Mouse (Mus musculus): ENCODE measurements around the gene Nmt1. TPM values are rescaled to one million over a fixed set of nuclear protein-coding genes. Genes with fewer than 3 reads are reported as not detected.
A peak's percentile ranks its signal among the peaks of the same experiment; 100 is the strongest.

Nmt1 gene
- polyA plus RNA-seq, 1 experiment from 2014 or later: 58.4 TPM

GRCm38 (mm10) chr11:103113771-103114170 is 85.8 kb downstream of the Nmt1 start:
- H3K27me3 ChIP-seq (ENCODE audit: insufficient read depth, poor library complexity, severe bottlenecking): peaks cover 7% of the 10 kb centered on the region; the same call in 1 of the 2 replicates
- no peak for DNase-seq (ENCODE audit: low spot score)
- no peak overlapping the region for H3K27ac ChIP-seq
- no peaks in the 10 kb centered on the region for H3K9me3 ChIP-seq
- H3K4me3 ChIP-seq: no peak overlapping the region
- H3K4me1 ChIP-seq: peaks cover 45% of the 10 kb centered on the region
- H3K36me3 ChIP-seq: no peaks in the 10 kb centered on the region
- 79% methylated on average over 4 of the region's 4 CpGs for WGBS

DNA sequence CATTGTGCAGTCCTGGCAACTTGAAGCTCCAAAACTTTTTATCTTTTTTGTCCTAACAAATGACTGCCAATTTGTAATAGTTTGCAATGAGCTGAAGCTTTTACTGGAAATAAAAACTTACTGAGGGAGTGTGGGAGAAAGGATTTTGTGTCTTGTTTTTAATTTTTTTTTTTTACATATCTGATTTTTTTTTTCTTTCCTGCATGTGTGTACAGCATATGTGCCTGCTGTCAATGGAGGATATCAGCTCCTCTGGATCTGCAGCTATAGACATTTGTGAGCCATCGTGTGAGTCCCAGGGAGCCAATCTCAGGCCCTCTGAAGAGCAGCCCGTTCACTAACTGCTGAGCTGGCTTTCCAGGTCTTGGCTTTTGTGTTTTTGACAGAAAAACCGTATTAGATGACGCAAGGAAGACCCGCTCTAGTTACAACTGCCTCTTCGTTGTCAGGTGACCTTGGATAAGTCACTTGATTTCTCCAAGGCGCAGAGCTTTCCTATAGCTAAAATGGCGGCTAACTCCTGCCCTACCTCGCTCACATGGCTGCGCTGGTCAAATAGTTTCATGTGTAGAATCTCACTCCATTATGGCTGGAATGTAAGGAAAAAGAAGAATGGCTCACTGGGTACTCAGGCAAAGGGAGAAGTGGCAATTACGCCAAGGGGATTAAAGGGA is 86.4 kb downstream of the Nmt1 start:
- Histone ChIP-seq H3K27ac (peak overlapping the region; percentile 90), H3K9me3 (no peaks in the 10 kb centered on the region), H3K4me1 (peaks cover 47% of the 10 kb centered on the region), H3K27me3 (ENCODE audit: insufficient read depth, poor library complexity, severe bottlenecking) (peaks cover 7% of the 10 kb centered on the region; the same call in 1 of the 2 replicates), H3K4me3 (peak overlapping the region; percentile 69), H3K36me3 (no peaks in the 10 kb centered on the region)
- DNase-seq (ENCODE audit: low spot score): no peak
- WGBS: 86% methylated on average over 11 of the region's 11 CpGs

DNA sequence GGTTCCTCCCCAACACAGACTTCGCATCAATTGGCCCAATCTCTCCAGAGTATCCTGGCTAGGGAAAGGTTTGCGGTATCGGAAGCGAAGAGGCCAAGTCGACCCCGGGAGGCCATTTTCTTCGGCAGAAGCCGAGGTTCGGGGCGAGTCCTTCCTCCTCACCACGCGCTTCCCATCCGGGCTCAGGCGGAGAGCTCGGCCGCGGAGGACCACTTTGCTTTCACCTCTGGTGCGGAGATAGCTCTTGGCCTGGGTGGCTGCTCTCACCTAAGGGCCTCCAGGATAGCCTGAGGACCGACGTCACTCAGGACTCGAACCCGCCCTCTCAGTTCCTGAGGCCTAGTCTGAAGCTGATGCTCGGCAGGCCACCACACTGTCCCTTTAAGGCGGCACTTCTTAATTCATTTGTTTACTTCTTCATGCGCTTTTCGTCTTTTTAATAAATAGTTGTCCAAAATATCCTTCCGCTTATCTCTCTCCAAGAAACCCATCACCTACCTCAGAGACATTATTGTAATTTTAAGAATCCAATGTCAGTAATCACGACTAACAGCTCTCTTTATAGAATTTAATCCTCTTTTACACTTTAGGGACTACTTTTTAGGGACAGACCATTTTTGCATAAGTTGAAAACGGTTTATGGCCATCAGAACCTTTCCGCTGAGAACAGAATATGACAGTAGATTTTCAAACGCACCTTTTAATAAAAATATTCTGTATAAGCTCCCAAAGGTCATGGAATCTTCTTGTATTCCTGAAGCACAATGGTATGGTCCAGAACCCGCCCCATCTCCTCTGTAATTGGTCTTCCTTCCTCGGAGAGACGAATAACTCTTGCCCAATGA is 87.4 kb downstream of the Nmt1 start:
- under 1% methylated on average over 34 of the region's 34 CpGs for WGBS
- Histone ChIP-seq H3K27ac (peak overlapping the region; percentile 90), H3K4me3 (peak overlapping the region; percentile 69), H3K36me3 (no peaks in the 10 kb centered on the region), H3K4me1 (peaks cover 47% of the 10 kb centered on the region), H3K27me3 (ENCODE audit: insufficient read depth, poor library complexity, severe bottlenecking) (peaks cover 7% of the 10 kb centered on the region; the same call in 1 of the 2 replicates), H3K9me3 (no peaks in the 10 kb centered on the region)
- peak; percentile 95 for DNase-seq (ENCODE audit: low spot score)

GRCm38 (mm10) chr11:103116008-103116818 is 88.2 kb downstream of the Nmt1 start, which contains the start of gene Hexim1:
Gene Hexim1, plus strand, starts transcription at chr11:103116231.
- H3K9me3 ChIP-seq: no peaks in the 10 kb centered on the region
- peak; percentile 100 for DNase-seq (ENCODE audit: low spot score)
- peaks cover 44% of the 10 kb centered on the region for H3K4me1 ChIP-seq
- no peaks in the 10 kb centered on the region for H3K36me3 ChIP-seq
- H3K27me3 ChIP-seq (ENCODE audit: insufficient read depth, poor library complexity, severe bottlenecking): peaks cover 2% of the 10 kb centered on the region; the same call in 1 of the 2 replicates
- peak within 1 kb of the TSS; percentile 69 for H3K4me3 ChIP-seq
- H3K27ac ChIP-seq: peak within 1 kb of the TSS; percentile 90
- under 1% methylated on average over 53 of the region's 53 CpGs for WGBS

GRCm38 (mm10) chr11:103116959-103117590 is 89.1 kb downstream of the Nmt1 start:
- H3K4me1 ChIP-seq: peaks cover 35% of the 10 kb centered on the region
- DNase-seq (ENCODE audit: low spot score): peak; percentile 93
- H3K27me3 ChIP-seq (ENCODE audit: insufficient read depth, poor library complexity, severe bottlenecking): no peaks in the 10 kb centered on the region
- under 1% methylated on average over 35 of the region's 35 CpGs for WGBS
- H3K27ac ChIP-seq: peak overlapping the region; percentile 90
- no peaks in the 10 kb centered on the region for H3K36me3 ChIP-seq
- H3K9me3 ChIP-seq: no peaks in the 10 kb centered on the region
- H3K4me3 ChIP-seq: peak overlapping the region; percentile 69

DNA sequence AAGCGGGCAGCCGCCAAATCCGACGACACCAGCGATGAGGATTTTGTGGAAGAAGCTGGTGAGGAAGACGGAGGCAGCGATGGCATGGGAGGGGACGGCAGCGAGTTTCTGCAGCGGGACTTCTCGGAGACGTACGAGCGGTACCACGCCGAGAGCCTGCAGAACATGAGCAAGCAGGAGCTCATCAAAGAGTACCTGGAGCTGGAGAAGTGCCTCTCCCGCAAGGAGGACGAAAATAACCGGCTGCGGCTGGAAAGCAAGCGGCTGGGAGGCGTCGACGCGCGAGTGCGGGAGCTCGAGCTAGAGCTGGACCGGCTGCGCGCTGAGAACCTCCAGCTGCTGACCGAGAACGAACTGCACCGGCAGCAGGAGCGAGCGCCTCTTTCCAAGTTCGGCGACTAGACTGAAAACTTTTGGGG is 89.6 kb downstream of the Nmt1 start:
- Histone ChIP-seq H3K9me3 (no peaks in the 10 kb centered on the region), H3K4me1 (peaks cover 30% of the 10 kb centered on the region), H3K27ac (peak overlapping the region; percentile 90), H3K4me3 (peak overlapping the region; percentile 69), H3K36me3 (no peaks in the 10 kb centered on the region), H3K27me3 (ENCODE audit: insufficient read depth, poor library complexity, severe bottlenecking) (no peaks in the 10 kb centered on the region)
- no peak for DNase-seq (ENCODE audit: low spot score)
- WGBS: under 1% methylated on average over 38 of the region's 38 CpGs

Small RNA genes lying within 50 kb of the gene (microRNA-seq; reads per million reads assigned to microRNA genes)
- gene Mir6931: not detected

Other genes starting within 250 kb of the Nmt1 start
- 57.0 and 81.1 TPM in 2 replicates for gene Gjc1, start 208.5 kb upstream of the Nmt1 start, polyA plus RNA-seq (2016; fragmentation: Nextera tagmentation; extraction: Ambion mirVana)
- not detected in 2 replicates for gene Higd1b, start 192.3 kb upstream of the Nmt1 start, polyA plus RNA-seq (2016; fragmentation: Nextera tagmentation; extraction: Ambion mirVana)
- gene Eftud2, start 147.2 kb upstream of the Nmt1 start, polyA plus RNA-seq (2016; fragmentation: Nextera tagmentation; extraction: Ambion mirVana): 206 and 238 TPM in 2 replicates
- gene Ccdc103, start 147.0 kb upstream of the Nmt1 start, polyA plus RNA-seq (2016; fragmentation: Nextera tagmentation; extraction: Ambion mirVana): 0.62 and 0.93 TPM in 2 replicates
- not detected in 2 replicates for gene Fam187a, start 143.0 kb upstream of the Nmt1 start, polyA plus RNA-seq (2016; fragmentation: Nextera tagmentation; extraction: Ambion mirVana)
- 0.05 and 0.09 TPM in 2 replicates for gene Gfap, start 127.3 kb upstream of the Nmt1 start, polyA plus RNA-seq (2016; fragmentation: Nextera tagmentation; extraction: Ambion mirVana)
- gene Kif18b, start 103.1 kb upstream of the Nmt1 start, polyA plus RNA-seq (2016; fragmentation: Nextera tagmentation; extraction: Ambion mirVana): 7.7 and 12.1 TPM in 2 replicates
- gene C1ql1, start 81.5 kb upstream of the Nmt1 start, polyA plus RNA-seq (2016; fragmentation: Nextera tagmentation; extraction: Ambion mirVana): 0.34 and 0.98 TPM in 2 replicates
- gene Dcakd, start 143 bp downstream of the Nmt1 start, polyA plus RNA-seq (2016; fragmentation: Nextera tagmentation; extraction: Ambion mirVana): 113 and 137 TPM in 2 replicates
- gene Plcd3, start 73.5 kb downstream of the Nmt1 start, polyA plus RNA-seq (2016; fragmentation: Nextera tagmentation; extraction: Ambion mirVana): 3.6 and 4.8 TPM in 2 replicates
- gene Acbd4, start 73.5 kb downstream of the Nmt1 start, polyA plus RNA-seq (2016; fragmentation: Nextera tagmentation; extraction: Ambion mirVana): 9.8 and 10.2 TPM in 2 replicates
- 1.8 and 2.8 TPM in 2 replicates for gene Hexim1, start 88.0 kb downstream of the Nmt1 start, polyA plus RNA-seq (2016; fragmentation: Nextera tagmentation; extraction: Ambion mirVana)
- gene Hexim2, start 104.2 kb downstream of the Nmt1 start, polyA plus RNA-seq (2016; fragmentation: Nextera tagmentation; extraction: Ambion mirVana): 6.5 and 7.9 TPM in 2 replicates
- 0.92 and 1.2 TPM in 2 replicates for gene Fmnl1, start 142.9 kb downstream of the Nmt1 start, polyA plus RNA-seq (2016; fragmentation: Nextera tagmentation; extraction: Ambion mirVana)
- gene 1700023F06Rik, start 180.4 kb downstream of the Nmt1 start, polyA plus RNA-seq (2016; fragmentation: Nextera tagmentation; extraction: Ambion mirVana): 0.35 TPM in 1 of 2 replicates, not detected in the other
- gene Spata32, start 190.2 kb downstream of the Nmt1 start, polyA plus RNA-seq (2016; fragmentation: Nextera tagmentation; extraction: Ambion mirVana): not detected in 2 replicates
- 1.7 and 2.1 TPM in 2 replicates for gene Map3k14, start 239.3 kb downstream of the Nmt1 start, polyA plus RNA-seq (2016; fragmentation: Nextera tagmentation; extraction: Ambion mirVana)

Data from heart, embryonic 10.5 days (tissue).